Mouse (Mus musculus): Measurements from ENCODE around the gene Ndufs3. TPM values are rescaled to one million over a fixed set of nuclear protein-coding genes. Genes with fewer than 3 reads are reported as not detected.

Gene Ndufs3
- polyA plus RNA-seq, 1 experiment from 2014 or later = 199 TPM

DNA sequence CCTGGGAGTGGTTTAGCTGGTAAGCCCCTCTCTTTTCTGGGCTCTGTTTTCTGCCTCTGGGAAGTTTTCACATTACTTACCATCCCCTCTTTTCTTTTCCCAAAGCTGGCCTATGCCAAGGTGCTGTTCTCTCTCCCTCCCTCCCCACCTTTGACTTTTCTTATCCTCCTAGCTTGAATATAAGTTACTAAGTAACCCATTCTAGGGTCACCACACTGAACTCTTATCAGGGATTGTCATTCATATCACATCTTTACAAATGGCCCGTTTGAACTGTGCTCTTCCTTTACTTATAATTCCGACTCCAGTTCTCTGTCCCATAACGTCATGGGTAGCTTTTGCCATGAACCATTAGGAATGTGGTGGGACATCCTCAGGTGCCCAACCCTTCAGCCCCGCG, 59.4 kb downstream of the Ndufs3 start:
- ATAC-seq (ENCODE audit: insufficient number of reproducible peaks, low FRiP score, low TSS enrichment, low read depth) = no peak

More for the DNA sequence above, 59.4 kb downstream of the Ndufs3 start:
- Histone ChIP-seq H3K9me3 (no peaks in the 10 kb centered on the region), H3K4me2 (no peak overlapping the region), H3K4me1 (peaks cover 11% of the 10 kb centered on the region), H3K4me3 (no peak overlapping the region), H3K27ac (no peak overlapping the region), H3K36me3 (peaks cover 2% of the 10 kb centered on the region), H3K27me3 (no peaks in the 10 kb centered on the region), H3K9ac (no peak overlapping the region)
- WGBS = 81% methylated on average over 5 of the region's 5 CpGs

Other genes starting within 250 kb of the Ndufs3 start
- gene Nup160, start 227.6 kb downstream of the Ndufs3 start, polyA plus RNA-seq (2015; fragmentation: Nextera tagmentation; extraction: Ambion mirVana) = 28.4 and 32.7 TPM in 2 replicates
- gene Fnbp4, start 159.5 kb downstream of the Ndufs3 start, polyA plus RNA-seq (2015; fragmentation: Nextera tagmentation; extraction: Ambion mirVana) = 84.5 and 85.0 TPM in 2 replicates
- gene Agbl2, start 122.1 kb downstream of the Ndufs3 start, polyA plus RNA-seq (2015; fragmentation: Nextera tagmentation; extraction: Ambion mirVana) = 0.77 and 1.2 TPM in 2 replicates
- 183 and 187 TPM in 2 replicates for gene Mtch2, start 57.7 kb downstream of the Ndufs3 start, polyA plus RNA-seq (2015; fragmentation: Nextera tagmentation; extraction: Ambion mirVana)
- gene C1qtnf4, start 19.0 kb downstream of the Ndufs3 start, polyA plus RNA-seq (2015; fragmentation: Nextera tagmentation; extraction: Ambion mirVana) = 18.9 and 25.6 TPM in 2 replicates
- gene Kbtbd4, start 87 bp downstream of the Ndufs3 start, polyA plus RNA-seq (2015; fragmentation: Nextera tagmentation; extraction: Ambion mirVana) = 34.7 and 36.4 TPM in 2 replicates
- gene Celf1, start 35.6 kb upstream of the Ndufs3 start, polyA plus RNA-seq (2015; fragmentation: Nextera tagmentation; extraction: Ambion mirVana) = 56.9 and 61.2 TPM in 2 replicates
- 16.2 and 30.5 TPM in 2 replicates for gene Rapsn, start 130.8 kb upstream of the Ndufs3 start, polyA plus RNA-seq (2015; fragmentation: Nextera tagmentation; extraction: Ambion mirVana)
- gene Psmc3, start 149.2 kb upstream of the Ndufs3 start, polyA plus RNA-seq (2015; fragmentation: Nextera tagmentation; extraction: Ambion mirVana) = 248 and 294 TPM in 2 replicates
- gene Slc39a13, start 165.6 kb upstream of the Ndufs3 start, polyA plus RNA-seq (2015; fragmentation: Nextera tagmentation; extraction: Ambion mirVana) = 88.8 and 89.4 TPM in 2 replicates
- gene Spi1, start 177.6 kb upstream of the Ndufs3 start, polyA plus RNA-seq (2015; fragmentation: Nextera tagmentation; extraction: Ambion mirVana) = 9.4 and 12.6 TPM in 2 replicates
- gene Mybpc3, start 213.3 kb upstream of the Ndufs3 start, polyA plus RNA-seq (2015; fragmentation: Nextera tagmentation; extraction: Ambion mirVana) = 0.09 and 0.34 TPM in 2 replicates

Measured in limb, embryonic 15.5 days (tissue).